Mouse (Mus musculus) retina, embryonic 14.5 days (tissue): Measurements from ENCODE around the gene Cldn19.

Source experiments
- DNase-seq: peaks from one replicate; pipeline ENCODE4 v3.0.0-alpha.2; 2015; ENCODE audit warnings: low spot score

Cldn19 gene

GRCm38 (mm10) chr4:119300761-119301160 is 45.5 kb downstream of the Cldn19 start:
- DNase-seq = no peak

- no peak for DNase-seq
Measured at GRCm38 (mm10) chr4:119301777-119302176, 46.6 kb downstream of the Cldn19 start.

- no peak for DNase-seq
Measured at GRCm38 (mm10) chr4:119303291-119303690, 48.1 kb downstream of the Cldn19 start.

GRCm38 (mm10) chr4:119305418-119305817 is 50.2 kb downstream of the Cldn19 start:
- DNase-seq = no peak
